Mouse (Mus musculus): ENCODE results near the gene G6pc2.

DNA sequence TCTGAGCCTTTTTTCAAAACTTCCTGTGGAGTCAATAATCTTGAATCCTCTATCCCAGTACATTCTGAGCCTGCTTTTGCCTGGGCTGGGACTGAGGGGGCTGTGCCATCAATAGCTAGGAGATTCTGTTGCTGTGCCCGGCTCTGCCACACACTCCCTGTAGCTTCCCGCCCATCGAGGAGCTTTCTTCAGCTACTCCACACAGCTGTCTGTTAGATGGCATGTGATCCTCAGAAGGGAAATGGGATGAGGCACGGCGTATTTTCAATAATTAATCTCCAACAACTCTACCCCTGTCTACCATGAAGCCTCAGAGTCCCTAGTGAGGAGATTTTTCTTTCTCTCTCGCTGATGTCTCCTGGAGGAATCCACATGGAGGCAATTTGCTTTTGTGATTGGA lies 17.8 kb downstream of the G6pc2 start:
- no peak for TF ChIP-seq CTCF (IDR thresholded peaks at IDR 0.05; ENCODE audit: low read depth, low read length)
- TF ChIP-seq POLR2A (IDR thresholded peaks at IDR 0.05; ENCODE audit: borderline replicate concordance, low read depth, low read length), result no peak
